ENCODE assay signal across 10 mouse cellular contexts in the genomic region with DNA sequence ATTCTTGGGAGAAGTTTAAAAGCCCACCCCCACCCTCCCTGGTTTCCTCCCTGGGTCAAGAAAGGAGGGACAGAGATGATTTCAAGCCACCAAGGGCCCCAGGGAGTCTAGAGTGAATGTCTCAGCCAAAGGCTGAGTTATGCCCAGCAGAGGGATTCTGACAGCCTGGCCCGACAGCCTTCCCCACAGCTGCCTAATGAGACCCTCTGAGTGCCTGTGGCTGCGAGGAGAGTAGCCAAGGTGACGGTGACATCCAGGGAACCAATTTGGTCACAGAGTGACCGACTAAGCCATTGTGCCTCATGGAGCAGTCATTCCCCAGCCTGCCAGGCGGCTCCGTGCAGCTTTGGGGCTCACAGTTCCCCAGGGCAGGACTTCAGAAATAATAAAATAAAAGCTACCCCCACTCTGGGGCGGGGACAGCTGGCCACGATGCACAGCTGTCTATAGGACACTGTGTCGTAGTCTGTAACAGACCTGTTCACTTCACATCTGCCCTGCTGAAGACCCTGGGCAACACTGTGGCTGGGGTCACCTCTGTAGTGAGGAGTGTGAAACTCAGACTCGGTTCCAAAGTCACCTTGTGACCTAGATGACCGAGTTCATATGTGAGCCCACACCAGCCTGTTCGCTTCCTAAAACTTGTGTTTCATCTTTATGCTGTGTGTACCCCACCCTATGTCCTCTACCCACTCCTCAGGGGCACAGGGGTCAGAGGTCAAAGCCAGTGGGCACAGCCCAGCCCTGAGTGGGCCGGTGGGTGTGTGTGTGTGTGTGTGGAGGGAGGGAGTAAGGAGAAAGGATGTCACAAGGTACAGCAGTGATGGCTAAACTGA.
DNase-seq lines count a peak whose midpoint lies in the region; ATAC-seq and TF ChIP-seq lines count a peak whose summit lies in the region.
"Had no signal": no experiment of that assay in that cellular context is flagged by ENCODE, and none has a peak within 500 bp of the region (broad histone marks: within the 10 kb centered on the region; RNA-seq: fewer than 3 reads in every experiment).

No protein-coding gene starts in this region.

- no peak for TF ChIP-seq CTCF in liver, postnatal 0 days (IDR thresholded peaks at IDR 0.05; ENCODE audit: low read depth)

- no peak overlapping the region for H3K27ac ChIP-seq in liver, embryonic 12.5 days
- no peak overlapping the region for H3K27ac ChIP-seq in liver, postnatal 0 days (ENCODE audit: low read depth)
- H3K27ac ChIP-seq in liver, embryonic 13.5 days = no peak overlapping the region
- H3K27ac ChIP-seq in stomach, embryonic 15.5 days = no peak overlapping the region
- H3K27ac ChIP-seq: heart, adult 2 months; kidney, embryonic 15.5 days had no signal

- 74% methylated on average over 13 of the region's 13 CpGs for WGBS in liver, embryonic 12.5 days (ENCODE audit: insufficient replicate concordance)
- WGBS in liver, postnatal 0 days (ENCODE audit: insufficient replicate concordance) = 81% methylated on average over 13 of the region's 13 CpGs
- WGBS in liver, embryonic 13.5 days (ENCODE audit: insufficient replicate concordance) = 74% methylated on average over 13 of the region's 13 CpGs
- 83% methylated on average over 13 of the region's 13 CpGs for WGBS in stomach, embryonic 15.5 days

- 0 out of 2 replicates have a peak, but pooled peaks cover 6% of the 10 kb centered on the region for H3K4me1 ChIP-seq in liver, embryonic 12.5 days
- no peaks in the 10 kb centered on the region for H3K4me1 ChIP-seq in liver, postnatal 0 days (ENCODE audit: insufficient read depth)
- H3K4me1 ChIP-seq in liver, embryonic 13.5 days (replicated peaks) = no peaks in the 10 kb centered on the region
- H3K4me1 ChIP-seq in stomach, embryonic 15.5 days = peaks cover 3% of the 10 kb centered on the region

- DNase-seq in liver, postnatal 0 days = no peak
- peak; percentile 53 for DNase-seq in forelimb bud, embryonic 11.5 days (ENCODE audit: low read depth, low spot score)
- no peak for DNase-seq in liver, embryonic 13.5 days
- DNase-seq in cerebellum, adult 11-12 months = no peak
- DNase-seq in spleen, postnatal 10 days (ENCODE audit: low spot score in 2 of 2) = no peak
- DNase-seq: heart, adult 2 months had no signal

- ATAC-seq in liver, embryonic 12.5 days = peak; percentile 22; the same call in 1 of the 2 replicates
- no peak for ATAC-seq in liver, postnatal 0 days
- peak; percentile 31; the same call in 1 of the 2 replicates for ATAC-seq in liver, embryonic 13.5 days (ENCODE audit: low read depth)
- ATAC-seq in stomach, embryonic 15.5 days (ENCODE audit: insufficient read depth, low FRiP score, low read depth) = peak; percentile 52; the same call in 1 of the 2 replicates

- no peak overlapping the region for H3K9ac ChIP-seq in liver, embryonic 12.5 days
- no peak overlapping the region for H3K9ac ChIP-seq in liver, postnatal 0 days (replicated peaks)
- H3K9ac ChIP-seq in liver, embryonic 13.5 days = no peak overlapping the region
- H3K9ac ChIP-seq in stomach, embryonic 15.5 days = no peak overlapping the region
- H3K9ac ChIP-seq: kidney, embryonic 15.5 days had no signal

- no peak overlapping the region for H3K4me2 ChIP-seq in liver, embryonic 12.5 days
- no peak overlapping the region for H3K4me2 ChIP-seq in liver, postnatal 0 days (ENCODE audit: low read depth, low read length)
- no peak overlapping the region for H3K4me2 ChIP-seq in liver, embryonic 13.5 days
- no peak overlapping the region for H3K4me2 ChIP-seq in stomach, embryonic 15.5 days
- H3K4me2 ChIP-seq: kidney, embryonic 15.5 days had no signal

- H3K4me3 ChIP-seq in liver, embryonic 12.5 days = no peak overlapping the region
- no peak overlapping the region for H3K4me3 ChIP-seq in liver, postnatal 0 days (ENCODE audit: low read depth, low read length)
- no peak overlapping the region for H3K4me3 ChIP-seq in liver, embryonic 13.5 days (replicated peaks)
- H3K4me3 ChIP-seq in stomach, embryonic 15.5 days (replicated peaks) = no peak overlapping the region
- H3K4me3 ChIP-seq: heart, adult 2 months; kidney, embryonic 15.5 days had no signal

- H3K9me3 ChIP-seq in liver, embryonic 12.5 days (replicated peaks) = no peaks in the 10 kb centered on the region
- no peaks in the 10 kb centered on the region for H3K9me3 ChIP-seq in liver, postnatal 0 days (ENCODE audit: low read length)
- no peaks in the 10 kb centered on the region for H3K9me3 ChIP-seq in liver, embryonic 13.5 days (replicated peaks)
- no peaks in the 10 kb centered on the region for H3K9me3 ChIP-seq in stomach, embryonic 15.5 days
- H3K9me3 ChIP-seq: kidney, embryonic 15.5 days had no signal

- H3K36me3 ChIP-seq in liver, embryonic 12.5 days = no peaks in the 10 kb centered on the region
- H3K36me3 ChIP-seq in liver, postnatal 0 days (replicated peaks; ENCODE audit: insufficient read depth, low read length) = no peaks in the 10 kb centered on the region
- no peaks in the 10 kb centered on the region for H3K36me3 ChIP-seq in liver, embryonic 13.5 days
- H3K36me3 ChIP-seq in stomach, embryonic 15.5 days = no peaks in the 10 kb centered on the region
- H3K36me3 ChIP-seq: G1E; kidney, embryonic 15.5 days had no signal

- no peak for TF ChIP-seq EP300 in liver, postnatal 0 days (IDR thresholded peaks at IDR 0.05; ENCODE audit: low read depth)

- H3K27me3 ChIP-seq in liver, embryonic 12.5 days (replicated peaks) = no peaks in the 10 kb centered on the region
- H3K27me3 ChIP-seq in liver, postnatal 0 days (ENCODE audit: insufficient read depth, low read length) = no peaks in the 10 kb centered on the region
- H3K27me3 ChIP-seq in liver, embryonic 13.5 days = no peaks in the 10 kb centered on the region
- no peaks in the 10 kb centered on the region for H3K27me3 ChIP-seq in stomach, embryonic 15.5 days (replicated peaks)
